Mouse (Mus musculus) embryonic fibroblast, embryonic 13.5 days (primary cell): Measurements from ENCODE around the gene Bbs10.

Source experiments
- CTCF ChIP-seq: IDR thresholded peaks from 2 replicates; pipeline ENCODE4 v1.5.1; 2011; ENCODE audit warnings: mild to moderate bottlenecking, control low read depth, low read length, moderate library complexity, borderline replicate concordance; ENCODE audit not compliant: insufficient read depth
- POLR2A ChIP-seq: IDR thresholded peaks from 2 replicates; pipeline ENCODE4 v1.6.1; 2011; ENCODE audit warnings: low read depth, mild to moderate bottlenecking, control low read depth, low read length, moderate library complexity

GRCm38 (mm10) chr10:111313282-111313681, 14.8 kb downstream of the Bbs10 start:
- no peak for TF ChIP-seq POLR2A
- no peak for TF ChIP-seq CTCF
